Mouse (Mus musculus): ENCODE data around the gene Fam216a.

- TF ChIP-seq CTCF (IDR thresholded peaks at IDR 0.05; ENCODE audit: low read depth, low read length) (no peak), POLR2A (IDR thresholded peaks at IDR 0.05; ENCODE audit: borderline replicate concordance, low read depth, low read length) (no peak)
Observed at GRCm38 (mm10) chr5:122371591-122372191, 473 bp downstream of the Fam216a start, which contains the start of gene Gpn3.
